Mouse (Mus musculus) layer of hippocampus, postnatal 25 days (tissue): ENCODE measurements around the gene Sos1. TPM values are rescaled to one million over a fixed set of nuclear protein-coding genes. Genes with fewer than 3 reads are reported as not detected.
"Not testable (repeated sequence)": the region's sequence is repeated elsewhere in the genome, so short reads cannot be mapped to it uniquely, and the experiment has no call there.

ENCODE experiments used
- DNase-seq, 2 experiments: peaks; one replicate each; pipeline ENCODE4 v3.0.0; 2022; ENCODE audit warnings: mixed read lengths in 2 of 2, low spot score in 1 of 2; ENCODE audit errors: extremely low spot score in 1 of 2
- total RNA-seq, 2 experiments: library from RNA; stranded (reverse); gene quantifications; 2 replicates each; pipeline ENCODE4 v1.2.3; 2021

The Sos1 gene
- total RNA-seq, 2 experiments from 2014 or later: 31.6 to 34.3 TPM

DNA sequence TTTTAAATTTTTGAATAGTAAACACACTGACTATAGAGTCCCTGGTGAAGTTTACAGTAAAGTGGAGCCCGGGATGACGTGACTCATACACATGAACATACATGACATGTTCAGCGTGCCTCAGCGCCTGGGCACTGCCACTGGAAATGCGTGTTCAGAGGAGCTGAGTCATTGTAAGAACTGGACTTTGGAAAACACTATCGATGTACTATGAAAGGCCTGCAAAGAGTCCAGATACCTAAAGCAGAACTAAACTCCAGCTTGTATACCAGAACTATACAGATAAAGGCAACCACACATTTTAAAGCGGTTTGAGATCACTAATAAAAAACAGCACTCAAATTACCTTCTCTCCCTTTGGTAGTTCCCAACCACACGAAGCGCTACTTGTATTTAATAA lies 48.3 kb downstream of the Sos1 start:
- DNase-seq: no peak

DNA sequence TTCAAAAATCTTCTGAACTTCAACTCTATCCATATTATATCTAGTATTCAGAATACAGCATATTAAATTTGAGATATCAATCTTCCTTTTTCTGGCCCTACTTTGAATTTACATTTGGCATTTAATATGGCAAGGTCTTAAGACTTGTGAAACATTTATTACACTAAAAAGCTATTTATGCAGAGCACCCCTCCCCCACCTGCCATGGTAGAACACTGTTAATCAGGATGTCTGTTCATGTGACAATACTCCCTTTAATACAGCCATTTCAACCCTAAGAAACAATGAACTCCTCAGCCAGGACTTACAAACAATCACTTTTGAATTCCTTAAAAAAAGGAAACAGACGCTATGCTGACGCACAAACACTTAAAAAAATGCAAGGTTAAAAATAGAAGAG lies 52.3 kb downstream of the Sos1 start:
- DNase-seq: no peak

DNA sequence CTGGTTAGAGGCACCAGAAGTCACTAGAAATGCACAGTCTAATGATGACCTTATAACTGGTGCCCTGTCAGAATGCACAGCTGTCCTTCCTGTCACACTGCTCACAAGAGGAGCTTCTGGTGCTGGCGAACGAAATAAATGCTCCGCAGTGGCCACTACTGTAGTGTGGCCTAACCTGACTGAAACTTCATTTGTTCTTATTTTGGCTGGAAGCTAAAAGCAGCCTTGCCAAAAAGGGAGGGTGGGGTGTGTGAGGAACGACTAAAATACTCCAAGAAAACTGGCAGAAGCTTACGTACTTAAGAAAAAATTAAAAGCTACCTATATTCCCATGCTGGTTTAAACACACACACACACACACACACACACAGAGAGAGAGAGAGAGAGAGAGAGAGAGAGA lies 53.4 kb downstream of the Sos1 start:
- no peak for DNase-seq

- DNase-seq: no peak
Measured at GRCm38 (mm10) chr17:80426171-80426570, 54.1 kb downstream of the Sos1 start.

GRCm38 (mm10) chr17:80420998-80421397 lies 59.3 kb downstream of the Sos1 start:
- DNase-seq: no peak

GRCm38 (mm10) chr17:80418572-80419210 lies 61.6 kb downstream of the Sos1 start:
- DNase-seq: no peak

GRCm38 (mm10) chr17:80411182-80411581 lies 69.1 kb downstream of the Sos1 start:
- no peak for DNase-seq

- DNase-seq: no peak
Measured at GRCm38 (mm10) chr17:80398243-80398642, 82.0 kb downstream of the Sos1 start.

DNA sequence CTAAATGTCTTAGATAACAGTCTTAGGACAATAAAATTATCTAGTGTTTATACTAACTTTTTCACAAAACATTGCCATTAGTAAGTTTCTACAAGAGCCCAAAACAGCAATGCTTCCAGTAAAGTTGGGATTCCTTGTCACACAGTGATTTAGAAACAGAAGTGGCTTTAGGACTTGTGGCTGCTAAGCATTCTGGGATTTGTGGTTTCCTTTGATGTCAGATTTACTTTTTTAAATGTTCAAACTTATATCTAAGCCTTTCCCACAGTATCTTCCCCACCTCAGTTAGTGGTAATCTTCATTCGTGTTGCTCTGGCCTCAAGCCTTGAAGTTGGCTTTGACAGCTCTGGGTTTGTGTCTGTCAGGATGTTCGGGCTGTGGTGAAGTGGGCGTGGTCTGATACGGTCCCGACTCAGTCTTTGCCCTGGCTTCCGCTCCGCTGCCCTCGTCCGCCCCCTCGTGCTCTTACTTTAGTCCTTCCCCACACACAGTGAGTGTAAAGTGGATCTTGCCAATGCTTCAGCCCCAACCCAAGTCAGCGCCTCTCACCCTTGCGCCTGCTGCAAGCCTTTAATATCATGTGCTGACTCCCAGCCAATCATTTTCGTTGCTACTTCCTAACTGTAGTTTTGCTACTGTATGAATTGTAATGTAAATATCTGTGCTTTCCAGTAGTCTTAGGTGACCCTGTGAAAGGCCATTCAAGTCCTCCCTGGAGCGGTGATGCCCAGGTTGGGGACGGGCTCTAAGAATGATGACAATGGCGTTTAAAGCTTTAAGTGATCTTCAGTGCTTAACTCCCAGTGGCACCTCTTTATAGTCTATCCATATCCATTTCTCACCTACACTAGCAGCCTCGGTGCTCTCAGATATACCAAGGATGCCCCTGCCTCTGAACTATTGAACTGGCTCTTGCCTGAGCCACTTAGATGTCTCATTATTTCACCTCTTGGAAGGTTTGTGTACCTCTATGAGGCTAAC lies 88.5 kb downstream of the Sos1 start:
- DNase-seq: peak; percentile 11 to 13

DNA sequence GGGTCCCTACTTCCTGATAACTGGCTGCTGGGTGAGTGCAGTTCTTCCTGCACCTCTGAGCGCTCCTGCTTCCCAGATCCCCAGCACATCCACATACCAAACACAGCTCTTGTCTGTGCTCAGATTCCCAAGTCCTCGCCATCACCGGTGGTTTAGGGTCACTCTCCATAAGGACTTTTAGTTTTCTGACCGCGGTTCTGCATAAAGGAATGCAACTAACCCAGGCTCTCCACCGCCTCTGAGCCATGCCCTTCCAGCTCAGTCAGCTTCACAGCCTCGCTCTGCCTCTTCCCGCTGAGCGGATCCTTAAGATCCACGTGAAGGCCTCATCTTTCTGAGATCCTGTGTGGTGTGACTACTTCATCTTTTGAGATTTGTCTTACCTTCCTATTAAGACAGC lies 90.2 kb downstream of the Sos1 start:
- DNase-seq: no peak

- DNase-seq: no peak
Measured at GRCm38 (mm10) chr17:80385671-80386070, 94.6 kb downstream of the Sos1 start.

- DNase-seq: not testable (repeated sequence)
Measured at GRCm38 (mm10) chr17:80378386-80378785, 101.9 kb downstream of the Sos1 start.

DNA sequence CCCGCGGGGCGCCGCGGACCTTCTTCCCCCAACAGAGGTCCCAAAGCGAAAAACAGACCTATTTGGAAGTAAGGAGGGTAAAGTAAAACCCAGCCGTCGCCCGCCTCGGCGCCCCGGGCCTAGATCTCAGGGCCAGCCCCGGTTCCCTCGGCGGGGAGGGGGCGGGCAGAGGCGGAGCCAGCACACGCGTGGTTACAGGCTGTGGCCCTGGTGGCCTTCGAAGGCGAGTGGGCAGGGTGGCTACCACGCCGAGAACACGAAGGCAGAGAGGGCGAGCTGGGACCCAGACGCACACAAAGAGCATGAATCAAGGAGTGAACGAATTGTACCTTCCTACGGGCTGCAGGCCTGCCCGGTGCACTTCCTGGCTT lies 106.5 kb downstream of the Sos1 start:
- DNase-seq: no peak

- peak; percentile 68 to 70 for DNase-seq
Measured at GRCm38 (mm10) chr17:80372989-80373725, 107.1 kb downstream of the Sos1 start, which contains the start of gene Gm10190. Gene Gm10190 (minus strand): TSS chr17:80373541.

- no peak for DNase-seq
Measured at GRCm38 (mm10) chr17:80368606-80369005, 111.6 kb downstream of the Sos1 start.

- DNase-seq: no peak
Measured at GRCm38 (mm10) chr17:80367276-80367675, 113.0 kb downstream of the Sos1 start.

- no peak for DNase-seq
Measured at GRCm38 (mm10) chr17:80360245-80360644, 120.0 kb downstream of the Sos1 start.

GRCm38 (mm10) chr17:80347234-80347633 lies 133.0 kb downstream of the Sos1 start:
- DNase-seq: no peak

DNA sequence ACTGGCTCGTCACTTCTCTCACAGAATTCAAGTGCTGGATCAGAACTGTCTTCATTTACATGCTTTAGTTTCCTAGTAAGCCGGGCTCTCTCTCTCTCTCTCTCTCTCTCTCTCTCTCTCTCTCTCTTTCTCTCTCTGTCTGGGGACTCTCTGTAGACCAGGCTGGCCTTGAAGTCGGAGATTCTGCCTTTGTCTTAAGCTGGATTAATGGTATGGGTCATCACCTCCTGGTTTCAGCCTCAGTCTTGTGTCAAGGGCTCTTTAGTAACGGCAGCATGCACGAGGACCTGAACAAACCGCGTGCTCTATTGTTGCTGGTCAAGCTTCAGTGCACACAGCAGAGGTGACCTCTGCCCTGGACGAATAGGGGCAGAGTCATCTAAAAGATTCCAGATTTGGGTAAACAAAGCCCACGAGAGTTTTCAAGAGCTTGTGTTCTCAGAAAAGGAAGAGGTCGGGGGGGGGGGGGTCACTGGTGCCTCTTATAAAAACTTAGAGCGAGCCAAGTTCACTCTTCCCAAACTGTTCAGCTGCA lies 133.6 kb downstream of the Sos1 start:
- DNase-seq: no peak

DNA sequence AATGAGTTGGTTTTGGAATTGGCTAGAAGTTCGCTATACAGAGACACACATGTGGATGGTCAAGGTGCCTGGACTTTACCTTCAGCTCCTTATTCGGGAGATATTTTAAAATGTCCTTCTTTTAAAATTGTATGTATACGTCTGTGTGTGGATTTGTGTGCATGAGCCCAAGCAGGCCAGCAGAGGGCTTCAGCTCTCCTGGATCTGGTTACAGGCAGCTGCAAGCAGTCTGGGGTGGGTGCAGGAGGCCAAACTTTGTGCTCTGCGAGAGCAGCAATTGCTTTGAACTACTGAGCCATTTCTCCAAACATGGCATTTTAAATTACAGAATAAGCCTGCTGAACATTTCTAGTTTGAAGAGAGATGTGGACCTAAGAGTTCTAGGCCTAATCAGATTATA lies 135.0 kb downstream of the Sos1 start:
- no peak for DNase-seq
